Mouse (Mus musculus) heart, adult 2 months (tissue): ENCODE measurements around the gene Mycbpap. TPM values are rescaled to one million over a fixed set of nuclear protein-coding genes. Genes with fewer than 3 reads are reported as not detected.

Experiments
- DNase-seq, 2 experiments: peaks; one replicate each; pipeline ENCODE4 v3.0.0; 2021
- H3K27ac ChIP-seq: fragments of 200-600 bp; 2 replicates; pipeline ENCODE4 v1.8.1; 2022
- H3K27me3 ChIP-seq: fragments of 200-500 bp; 2 replicates; pipeline ENCODE4 v1.6.1; 2012; ENCODE audit warnings: mild to moderate bottlenecking, low read length, inconsistent platforms, mixed read lengths; ENCODE audit not compliant: control insufficient read depth, insufficient read depth
- H3K36me3 ChIP-seq: fragments of 200-500 bp; 2 replicates; pipeline ENCODE4 v1.6.1; 2012; ENCODE audit warnings: low read length, inconsistent platforms; ENCODE audit not compliant: control insufficient read depth, insufficient read depth
- H3K4me1 ChIP-seq: fragments of 200-500 bp; 2 replicates; pipeline ENCODE4 v1.6.1; 2011; ENCODE audit warnings: low read length; ENCODE audit not compliant: control insufficient read depth, insufficient read depth
- H3K4me3 ChIP-seq: fragments of 200-600 bp; 2 replicates; pipeline ENCODE4 v1.8.1; 2022
- H3K79me2 ChIP-seq: fragments of 200-500 bp; replicated peaks from 2 replicates; pipeline ENCODE4 v1.6.1; 2012; ENCODE audit warnings: mild to moderate bottlenecking, inconsistent platforms, low read length, moderate library complexity, mixed read lengths; ENCODE audit not compliant: control insufficient read depth, insufficient read depth
- H3K9ac ChIP-seq: fragments of 200-500 bp; 2 replicates; pipeline ENCODE4 v1.6.1; 2012; ENCODE audit warnings: low read depth, mild to moderate bottlenecking, control low read depth, inconsistent platforms, low read length, mixed read lengths
- CTCF ChIP-seq: fragments of 200-600 bp; IDR thresholded peaks from 2 replicates; pipeline ENCODE4 v1.8.1; 2022; ENCODE audit warnings: antibody characterized with exemption, mild to moderate bottlenecking, moderate library complexity
- EP300 ChIP-seq: fragments of 200-500 bp; IDR thresholded peaks from 2 replicates; pipeline ENCODE4 v1.6.1; 2011; ENCODE audit warnings: low read depth, low read length, control low read depth; ENCODE audit not compliant: insufficient read depth
- POLR2A ChIP-seq: fragments of 200-500 bp; IDR thresholded peaks from 2 replicates; pipeline ENCODE4 v1.6.1; 2011; ENCODE audit warnings: mild to moderate bottlenecking, low read depth, low read length, control low read depth; ENCODE audit not compliant: insufficient read depth
- WGBS: fragments of 180-500 bp; shearing (Covaris S2); methylation state at CpG from one replicate; pipeline ENCODE4 v1.1.7; 2018; 5-methylcytosine and 5-hydroxymethylcytosine counted together
- intact Hi-C: fragments of 180-260 bp; cut with DNase I; formaldehyde crosslinking; loops from one replicate; pipeline ENCODE4 v1.15.1; 2025
- polyA plus RNA-seq: library from polyadenylated mRNA; depleted of rRNA; stranded (reverse); fragments of >200 nt; gene quantifications from 2 replicates; pipeline ENCODE4 v1.2.3, GENCODE M21; 2012
- total RNA-seq, 2 experiments: library from RNA; stranded (reverse); gene quantifications; 2 replicates each; pipeline ENCODE4 v1.2.3; 2021

Gene Mycbpap
- total and polyA plus RNA-seq, 3 experiments: 0.72 to 1.1 (median 0.89) TPM

DNA sequence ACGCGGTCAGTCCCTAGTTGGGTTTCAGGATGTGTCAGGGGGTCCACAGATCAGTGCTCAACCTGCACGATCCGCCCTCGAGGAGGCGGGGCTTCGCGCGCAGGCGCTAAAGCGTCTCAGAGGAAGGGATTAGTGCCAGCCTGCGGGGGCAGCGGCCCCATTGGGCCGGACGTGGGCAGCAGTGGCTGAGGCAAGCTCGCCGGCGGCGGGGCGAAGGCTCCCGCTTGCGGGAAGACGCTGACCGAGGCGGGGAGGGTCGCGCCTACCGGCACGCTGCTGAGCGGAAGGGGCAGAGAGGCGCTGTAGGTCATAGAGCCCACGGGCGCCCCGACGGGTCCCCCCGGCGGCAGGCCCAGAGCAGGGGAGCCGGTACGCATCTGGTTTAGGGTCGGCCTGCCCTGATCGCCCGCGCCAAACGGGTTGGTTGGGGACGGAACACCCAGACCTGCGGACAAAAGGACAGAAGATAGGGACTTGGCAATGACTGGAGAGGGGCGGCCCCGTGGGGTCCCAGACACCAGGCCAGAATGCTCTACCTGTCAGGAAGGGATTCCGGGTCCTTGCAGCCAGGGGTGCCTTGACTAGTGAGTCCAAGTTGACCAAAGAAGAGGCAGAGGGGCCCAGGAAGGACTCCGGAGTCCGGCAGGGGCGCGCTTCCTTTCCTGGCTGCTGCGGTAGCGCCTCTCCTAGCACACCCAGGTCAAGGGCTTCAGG is 30.4 kb downstream of the Mycbpap start:
- 33% methylated on average over 52 of the region's 55 CpGs for WGBS
- Histone ChIP-seq H3K36me3 (no peaks in the 10 kb centered on the region), H3K79me2 (no peaks in the 10 kb centered on the region), H3K9ac (peak overlapping the region; percentile 13; the same call in 1 of the 2 replicates), H3K4me1 (no peaks in the 10 kb centered on the region), H3K27me3 (peaks cover 2% of the 10 kb centered on the region; the same call in 1 of the 2 replicates), H3K27ac (no peak overlapping the region), H3K4me3 (peak overlapping the region; percentile 11; the same call in 1 of the 2 replicates)
- TF ChIP-seq EP300 (no peak), POLR2A (no peak), CTCF (no peak)
- intact Hi-C loops: no loop called here
- no peak for DNase-seq

DNA sequence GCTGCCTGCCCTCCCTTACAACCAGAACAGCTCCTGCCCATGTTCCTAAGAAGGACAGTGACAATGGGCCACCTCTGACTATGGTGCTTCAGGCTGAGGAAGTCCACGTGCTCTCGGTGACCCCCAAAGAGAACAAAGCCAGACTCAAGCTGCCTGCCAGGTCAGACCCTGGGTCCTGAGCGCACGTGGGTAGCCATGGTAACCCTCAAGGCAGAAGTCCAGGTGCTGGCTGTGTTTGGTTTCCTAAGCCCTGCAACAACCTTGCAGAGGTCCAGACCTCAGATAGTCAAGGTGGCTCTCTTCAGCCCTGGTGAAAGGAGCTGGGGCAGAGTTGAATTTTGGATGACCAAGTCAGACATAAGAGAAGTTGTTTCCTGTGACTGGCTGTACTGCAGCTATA is 31.8 kb downstream of the Mycbpap start:
- no peaks in the 10 kb centered on the region for H3K36me3 ChIP-seq
- intact Hi-C loops: loop anchor here (5.0 kb wide), 2 partner anchors 53 to 197 kb away; no protein-coding TSS in a partner anchor
- 53% methylated on average over 4 of the region's 4 CpGs for WGBS
- H3K4me3 ChIP-seq: no peak overlapping the region
- no peaks in the 10 kb centered on the region for H3K4me1 ChIP-seq
- no peaks in the 10 kb centered on the region for H3K79me2 ChIP-seq
- TF ChIP-seq CTCF (no peak), POLR2A (0 out of 2 replicates have a peak, but pooled peaks have one; percentile 21)
- no peak for DNase-seq
- no peak overlapping the region for H3K27ac ChIP-seq
- H3K9ac ChIP-seq: no peak overlapping the region
- peaks cover 2% of the 10 kb centered on the region; the same call in 1 of the 2 replicates for H3K27me3 ChIP-seq

DNA sequence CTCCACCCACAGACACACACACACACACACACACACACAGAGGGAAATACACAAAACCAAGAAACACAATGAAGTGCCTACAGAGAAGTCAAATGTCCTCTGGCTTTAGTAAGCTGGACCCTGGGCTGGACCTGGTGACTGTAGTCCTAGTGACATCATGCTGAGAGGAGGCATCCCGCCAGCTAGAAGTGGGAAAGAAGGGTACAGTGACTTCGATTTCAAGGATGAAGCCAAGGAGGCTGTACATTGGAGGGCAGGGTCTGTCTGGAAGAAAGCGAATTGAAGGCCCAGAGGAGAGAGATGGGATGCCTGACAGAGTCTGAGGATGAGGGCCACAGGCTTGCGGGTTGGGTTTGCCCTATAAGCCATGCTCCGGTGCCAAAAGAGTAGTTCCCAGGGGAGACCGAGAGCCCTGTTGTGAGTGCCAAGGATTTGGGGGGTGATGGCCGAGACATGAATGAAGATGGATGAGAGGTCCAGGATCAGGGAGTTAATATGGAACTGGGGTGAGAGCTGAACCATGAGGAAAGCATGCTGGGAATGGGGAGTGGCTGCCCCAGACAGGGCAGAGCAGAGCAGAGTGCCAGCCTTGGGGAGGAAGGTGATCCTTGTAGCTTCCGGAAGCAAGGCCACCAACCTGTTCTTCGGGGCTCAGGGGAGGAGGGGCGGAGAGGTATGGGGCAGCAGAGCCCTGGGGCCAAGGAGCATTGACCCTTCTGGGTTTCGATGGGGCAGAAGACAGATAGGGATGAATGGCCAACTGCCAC is 32.6 kb downstream of the Mycbpap start:
- no peaks in the 10 kb centered on the region for H3K79me2 ChIP-seq
- H3K9ac ChIP-seq: no peak overlapping the region
- no peaks in the 10 kb centered on the region for H3K36me3 ChIP-seq
- intact Hi-C loops: loop anchor here (5.0 kb wide), 2 partner anchors 53 to 197 kb away; no protein-coding TSS in a partner anchor
- TF ChIP-seq CTCF: no peak
- no peak for TF ChIP-seq EP300
- no peak for TF ChIP-seq POLR2A
- DNase-seq: no peak
- H3K27me3 ChIP-seq: peaks cover 2% of the 10 kb centered on the region; the same call in 1 of the 2 replicates
- H3K4me1 ChIP-seq: no peaks in the 10 kb centered on the region
- no peak overlapping the region for H3K4me3 ChIP-seq
- 80% methylated on average over 11 of the region's 11 CpGs for WGBS
- H3K27ac ChIP-seq: no peak overlapping the region

DNA sequence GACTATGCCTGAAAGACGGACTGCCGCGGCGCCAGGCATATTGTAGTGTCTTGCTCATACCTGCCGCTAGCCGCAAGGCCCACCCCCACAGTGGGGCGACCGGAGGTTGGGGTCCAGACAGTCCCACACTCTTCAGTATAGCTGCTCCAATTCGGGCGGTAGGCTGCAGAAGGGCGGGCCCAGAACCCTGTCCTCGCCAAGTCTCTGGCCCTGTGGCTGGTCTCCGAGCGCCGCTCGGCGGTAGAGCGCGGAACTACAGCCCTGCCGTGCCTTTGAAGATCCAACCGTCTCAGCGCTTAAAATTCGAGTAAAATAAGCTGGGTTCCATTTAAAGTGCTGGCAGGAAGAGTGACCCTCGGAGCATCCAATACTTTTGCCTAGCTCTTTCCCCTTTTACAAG is 35.5 kb downstream of the Mycbpap start, which contains the start of gene Spata20:
TSS of gene Spata20 (minus strand) at position 179 of the 400 bp plus-strand sequence.
- Histone ChIP-seq H3K27me3 (0 out of 2 replicates have a peak, but pooled peaks cover 2% of the 10 kb centered on the region), H3K36me3 (no peaks in the 10 kb centered on the region), H3K9ac (no peak within 1 kb of the TSS), H3K4me3 (no peak within 1 kb of the TSS), H3K27ac (no peak within 1 kb of the TSS), H3K4me1 (0 out of 2 replicates have a peak, but pooled peaks cover 1% of the 10 kb centered on the region), H3K79me2 (no peaks in the 10 kb centered on the region)
- intact Hi-C loops: loop anchor here (1.0 to 5.0 kb wide), 4 partner anchors 56 to 249 kb away; no protein-coding TSS in a partner anchor
- TF ChIP-seq CTCF (no peak; the same call in 1 of the 2 replicates), EP300 (peak; percentile 58; the same call in 1 of the 2 replicates), POLR2A (no peak)
- 4% methylated on average over 24 of the region's 24 CpGs for WGBS
- DNase-seq: peak; percentile 77 to 89

DNA sequence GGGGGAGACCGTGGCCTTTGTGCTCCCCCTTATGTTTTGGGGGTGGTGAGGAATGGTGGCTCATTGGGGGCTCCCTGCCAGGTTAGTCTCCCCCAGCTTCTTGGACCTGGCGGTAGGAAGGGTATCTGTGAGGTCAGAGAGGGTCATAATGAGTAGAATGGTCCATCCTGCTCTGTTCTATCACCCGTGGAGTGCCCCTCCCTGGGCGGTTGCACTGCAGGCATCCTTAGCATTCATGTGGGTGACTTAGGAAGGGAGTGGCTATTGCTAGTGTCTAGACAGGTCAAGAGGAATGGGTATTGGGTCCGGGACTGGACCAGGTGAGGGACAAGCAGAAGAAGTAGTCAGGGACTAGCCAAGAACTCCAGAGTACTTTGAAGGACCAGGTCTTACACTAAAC is 36.3 kb downstream of the Mycbpap start:
- intact Hi-C loops: loop anchor here (2.0 to 5.0 kb wide), 3 partner anchors 57 to 193 kb away; no protein-coding TSS in a partner anchor
- no peak for DNase-seq
- Histone ChIP-seq H3K79me2 (no peaks in the 10 kb centered on the region), H3K9ac (no peak overlapping the region), H3K27me3 (no peaks in the 10 kb centered on the region), H3K27ac (no peak overlapping the region), H3K36me3 (no peaks in the 10 kb centered on the region), H3K4me3 (no peak overlapping the region), H3K4me1 (0 out of 2 replicates have a peak, but pooled peaks cover 1% of the 10 kb centered on the region)
- TF ChIP-seq POLR2A (no peak), CTCF (no peak), EP300 (no peak)
- WGBS: 72% methylated on average over 5 of the region's 5 CpGs
